Mouse (Mus musculus): ENCODE data around the gene Mobp. TPM values are rescaled to one million over a fixed set of nuclear protein-coding genes. Genes with fewer than 3 reads are reported as not detected.
"Not testable (repeated sequence)": the region's sequence is repeated elsewhere in the genome, so short reads cannot be mapped to it uniquely, and the experiment has no call there.

Mobp gene
- not detected for polyA plus RNA-seq (2017; shearing (Covaris generic))

GRCm38 (mm10) chr9:120149222-120149828, at the start of gene Mobp:
TSS of gene Mobp (plus strand) at chr9:120149707.
- no peak for ATAC-seq

GRCm38 (mm10) chr9:120101165-120101564, 48.3 kb upstream of the Mobp start:
- no peak for ATAC-seq

GRCm38 (mm10) chr9:120108953-120109352, 40.6 kb upstream of the Mobp start:
- ATAC-seq = not testable (repeated sequence)

- ATAC-seq = peak; percentile 89
Observed at GRCm38 (mm10) chr9:120110211-120111018, 39.1 kb upstream of the Mobp start, which contains the start of gene Slc25a38. TSS of gene Slc25a38 (plus strand) at chr9:120110374.

GRCm38 (mm10) chr9:120111156-120111945, 38.2 kb upstream of the Mobp start:
- no peak for ATAC-seq

GRCm38 (mm10) chr9:120112472-120112871, 37.0 kb upstream of the Mobp start:
- ATAC-seq = no peak

- no peak for ATAC-seq
Observed at GRCm38 (mm10) chr9:120113456-120113855, 36.1 kb upstream of the Mobp start.

- no peak for ATAC-seq
Observed at GRCm38 (mm10) chr9:120114051-120114788, 35.3 kb upstream of the Mobp start.

- ATAC-seq = no peak
Observed at GRCm38 (mm10) chr9:120114789-120115151, 34.7 kb upstream of the Mobp start.

- no peak for ATAC-seq
Observed at GRCm38 (mm10) chr9:120115580-120115979, 33.9 kb upstream of the Mobp start.

GRCm38 (mm10) chr9:120116184-120116624, 33.3 kb upstream of the Mobp start:
- ATAC-seq = no peak

- ATAC-seq = no peak
Observed at GRCm38 (mm10) chr9:120118212-120118611, 31.3 kb upstream of the Mobp start.

- ATAC-seq = no peak
Observed at GRCm38 (mm10) chr9:120120503-120120902, 29.0 kb upstream of the Mobp start.

GRCm38 (mm10) chr9:120126868-120127267, 22.6 kb upstream of the Mobp start:
- ATAC-seq = no peak

- ATAC-seq = peak; percentile 91
Observed at GRCm38 (mm10) chr9:120127538-120128251, 21.8 kb upstream of the Mobp start, which contains the start of gene Rpsa. TSS of gene Rpsa (plus strand) at chr9:120127689.

GRCm38 (mm10) chr9:120129276-120129675, 20.2 kb upstream of the Mobp start:
- ATAC-seq = no peak

GRCm38 (mm10) chr9:120131784-120132288, 17.7 kb upstream of the Mobp start:
- no peak for ATAC-seq

- no peak for ATAC-seq
Observed at GRCm38 (mm10) chr9:120132980-120133754, 16.3 kb upstream of the Mobp start.

GRCm38 (mm10) chr9:120133755-120134475, 15.6 kb upstream of the Mobp start:
- ATAC-seq = no peak

Data from activated CD4-positive, CD25-positive, alpha-beta regulatory T cell, adult 4 months (primary cell).